Mouse (Mus musculus) ovary, adult 18-20 months (tissue): ENCODE results near the gene Rhpn2.

ENCODE experiments used
- DNase-seq: peaks from one replicate; pipeline ENCODE4 v3.0.0; 2022; ENCODE audit warnings: low spot score, mixed read lengths

The Rhpn2 gene

DNA sequence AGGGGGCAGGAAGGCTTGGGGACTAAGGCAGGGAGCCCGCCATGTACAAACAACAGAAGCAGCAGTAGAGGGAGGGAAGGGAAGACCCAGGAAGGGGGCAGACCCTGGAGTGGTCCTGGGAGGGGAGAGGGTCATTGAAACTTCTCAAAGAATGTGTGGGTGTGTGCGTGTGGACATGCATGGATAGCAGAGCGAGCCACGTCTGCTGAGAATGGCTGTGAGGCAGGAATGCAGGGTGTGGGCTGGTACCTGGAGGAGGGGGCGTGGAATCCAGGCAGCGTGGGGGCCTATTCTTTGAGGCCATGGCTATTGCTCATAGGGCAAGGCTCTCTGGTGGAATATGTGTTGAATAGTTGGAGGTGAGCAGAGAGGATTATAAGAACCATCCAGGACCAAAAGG is 54.7 kb downstream of the Rhpn2 start:
- no peak for DNase-seq

DNA sequence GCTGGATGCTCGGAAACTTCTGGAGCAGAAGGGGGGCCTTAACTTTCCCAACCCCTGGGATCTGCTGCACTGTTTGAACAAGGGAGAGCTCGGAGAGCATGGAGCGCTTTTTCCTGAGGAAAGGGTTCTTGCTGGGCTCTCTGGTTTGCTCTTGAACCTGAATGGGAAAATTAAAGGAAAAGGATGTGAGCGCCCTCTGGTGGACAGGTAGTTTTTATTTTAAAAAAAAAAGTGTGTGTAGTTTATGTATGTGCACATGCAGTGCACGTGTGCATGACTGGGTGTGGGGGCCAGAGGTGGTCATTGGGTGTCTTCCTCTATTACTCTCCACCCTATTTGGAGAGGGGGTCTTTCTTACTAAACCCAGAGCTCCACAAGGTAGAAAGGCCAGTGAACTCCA is 59.0 kb downstream of the Rhpn2 start:
- DNase-seq = no peak

DNA sequence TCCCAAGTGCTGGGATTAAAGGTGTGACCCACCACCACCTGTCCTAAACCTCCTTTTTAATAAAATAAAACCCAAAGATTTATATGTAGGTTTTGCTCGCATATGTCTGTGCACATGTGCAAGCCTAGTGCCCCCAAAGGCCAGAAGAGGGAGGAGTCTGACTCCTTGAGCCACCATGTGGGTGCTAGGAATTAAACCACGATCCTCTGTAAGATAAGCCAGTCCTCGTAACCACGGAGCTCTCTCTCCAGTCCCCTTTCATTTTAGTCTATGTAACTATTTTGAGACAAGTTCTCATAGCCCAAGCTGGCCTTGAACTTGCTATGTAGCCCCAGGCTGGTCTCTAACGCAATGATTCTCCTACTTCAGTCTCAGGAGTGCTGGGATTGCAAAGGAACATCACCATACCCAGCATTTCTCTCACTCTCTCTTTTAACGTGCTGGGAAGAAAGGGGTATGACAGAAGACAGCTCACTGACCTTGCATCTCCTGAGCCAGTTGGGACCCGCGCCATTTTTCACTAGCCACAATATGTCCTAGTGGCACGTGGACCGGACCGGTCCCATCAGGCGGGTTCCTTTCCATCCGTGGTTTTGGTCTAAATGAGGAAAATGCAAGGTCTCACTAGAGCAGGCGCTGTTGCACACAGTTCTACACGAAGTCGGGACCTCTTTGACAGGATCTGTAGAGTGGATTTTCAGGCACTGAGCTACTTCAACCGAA is 61.9 kb downstream of the Rhpn2 start:
- DNase-seq = no peak

DNA sequence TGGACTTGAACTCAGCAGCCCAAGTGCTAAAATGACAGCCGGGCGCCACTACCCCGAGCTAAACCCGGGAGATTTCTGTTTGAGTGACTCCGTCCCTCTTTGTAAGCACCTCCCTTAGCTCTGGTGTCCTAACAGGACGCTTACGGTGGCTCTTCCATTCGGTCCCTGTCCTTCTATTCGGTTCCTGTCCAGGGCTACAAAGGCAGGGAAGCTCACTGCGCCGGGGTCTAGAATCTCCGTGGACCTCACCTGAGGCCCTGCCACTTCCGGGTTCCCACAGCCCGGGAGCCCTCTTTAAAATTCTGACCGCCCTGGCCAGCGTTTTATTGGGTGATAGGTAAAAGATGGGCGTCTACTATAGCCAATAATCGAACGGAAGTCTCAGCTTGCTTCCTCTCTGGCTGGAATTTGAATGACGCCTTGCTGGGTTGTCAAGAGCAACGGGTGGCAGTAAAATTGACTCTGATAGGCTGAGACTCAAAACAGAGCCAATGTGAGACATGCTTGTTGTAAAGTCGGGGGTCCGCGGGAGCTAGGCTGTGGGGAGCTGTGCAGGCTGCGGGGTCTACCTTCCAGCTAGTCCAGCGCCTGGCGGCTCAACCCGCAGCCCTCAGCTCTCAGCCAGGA is 62.7 kb downstream of the Rhpn2 start, which contains the start of the genes Faap24 and Cep89:
Gene Faap24 (minus strand): TSS at position 295 of the 627 bp plus-strand sequence.
Gene Cep89 (plus strand): TSS at position 494 of the 627 bp plus-strand sequence.
- peak; percentile 92 for DNase-seq

DNA sequence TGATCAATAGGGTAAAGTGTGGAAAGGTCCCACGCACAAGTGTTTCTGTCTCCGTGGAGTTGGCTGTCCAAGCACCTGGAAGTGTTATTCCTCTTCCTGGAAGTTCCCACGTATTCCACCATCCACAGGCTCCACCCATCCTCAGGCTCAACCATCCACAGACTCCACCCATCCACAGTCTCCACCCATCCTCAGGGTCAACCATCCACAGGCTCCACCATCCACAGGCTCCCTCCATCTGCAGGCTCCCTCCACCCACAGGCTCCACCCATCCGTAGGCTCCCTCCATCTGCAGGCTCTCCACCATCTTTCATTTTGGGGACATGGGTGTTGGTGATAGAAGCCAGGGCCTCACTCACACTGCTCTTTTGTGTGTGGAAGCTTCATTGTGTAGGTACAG is 67.2 kb downstream of the Rhpn2 start:
- DNase-seq = no peak

DNA sequence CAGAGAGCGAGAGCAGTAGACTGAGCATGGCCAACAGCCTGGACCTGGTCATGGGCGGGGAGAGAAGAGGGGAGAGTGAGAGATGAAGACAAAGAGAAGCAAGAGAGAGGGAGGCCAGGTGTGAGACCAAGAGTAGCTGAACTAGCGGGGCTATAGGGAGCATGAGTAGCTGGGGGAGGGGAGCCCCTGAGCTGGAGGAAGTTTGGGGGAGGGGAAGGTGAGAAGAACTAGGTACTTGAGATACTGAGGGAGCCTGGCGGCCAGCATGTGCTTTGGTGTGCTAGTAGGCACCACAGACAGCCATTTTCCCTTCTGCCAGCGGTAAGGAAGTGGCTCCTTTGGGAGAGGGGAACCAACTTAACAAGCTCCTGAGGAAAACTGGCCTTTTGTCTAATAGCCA is 81.3 kb downstream of the Rhpn2 start:
- DNase-seq = no peak

DNA sequence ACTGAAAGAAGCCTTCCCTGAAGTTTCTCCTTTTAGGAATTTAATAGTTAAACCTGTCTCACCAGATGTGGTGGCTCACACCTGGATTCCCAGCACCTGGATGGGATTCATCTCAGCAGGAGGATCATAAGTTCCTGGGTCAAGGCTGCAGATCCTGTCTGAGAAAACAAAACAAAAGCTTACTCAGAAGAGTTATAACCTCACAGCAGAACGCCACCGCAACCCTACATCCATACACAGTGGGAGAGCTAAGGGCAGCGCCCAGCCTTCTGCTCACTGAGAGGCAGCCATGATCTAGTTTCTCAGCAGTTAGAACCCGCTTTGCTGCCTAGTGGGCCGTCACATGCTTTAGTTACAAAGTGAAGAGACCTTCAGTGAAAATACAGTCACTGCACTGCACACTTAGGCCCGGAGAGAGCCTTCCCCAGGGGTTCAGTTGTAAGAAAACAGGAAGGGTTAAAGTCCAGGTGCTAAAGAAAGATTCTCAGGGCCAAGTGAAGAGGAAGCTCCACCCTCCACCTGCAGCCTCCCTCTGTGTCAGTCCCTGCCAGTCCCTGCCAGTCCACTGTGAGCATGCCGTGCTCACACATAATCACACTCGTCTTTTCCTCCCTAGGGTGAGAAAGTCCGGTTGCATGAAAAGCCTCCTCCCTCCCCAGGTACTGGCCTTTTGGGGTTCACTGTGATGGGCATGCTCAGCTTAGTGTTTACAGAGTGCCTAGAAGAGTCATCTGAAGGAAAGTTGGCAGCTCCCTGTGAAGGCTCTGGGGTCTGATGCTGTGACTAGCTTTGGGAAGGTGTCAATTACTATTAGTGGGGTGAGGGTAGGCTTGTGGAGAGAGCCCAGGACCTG is 82.1 kb downstream of the Rhpn2 start:
- no peak for DNase-seq

DNA sequence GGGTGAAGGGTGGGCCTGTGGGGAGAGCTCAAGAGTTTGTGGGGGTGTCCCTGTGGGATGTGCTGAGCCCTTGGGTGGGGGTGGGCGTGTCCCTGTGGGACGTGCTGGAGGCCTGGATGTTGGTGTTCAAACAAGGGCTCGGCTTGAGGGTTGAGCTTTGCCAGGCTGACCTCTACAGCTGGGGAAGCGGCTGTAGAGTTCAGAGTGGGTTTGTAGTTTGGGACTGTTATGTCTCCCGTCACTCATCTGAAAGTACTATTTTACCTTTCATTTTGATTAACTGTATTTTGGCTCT is 82.6 kb downstream of the Rhpn2 start:
- DNase-seq = no peak

DNA sequence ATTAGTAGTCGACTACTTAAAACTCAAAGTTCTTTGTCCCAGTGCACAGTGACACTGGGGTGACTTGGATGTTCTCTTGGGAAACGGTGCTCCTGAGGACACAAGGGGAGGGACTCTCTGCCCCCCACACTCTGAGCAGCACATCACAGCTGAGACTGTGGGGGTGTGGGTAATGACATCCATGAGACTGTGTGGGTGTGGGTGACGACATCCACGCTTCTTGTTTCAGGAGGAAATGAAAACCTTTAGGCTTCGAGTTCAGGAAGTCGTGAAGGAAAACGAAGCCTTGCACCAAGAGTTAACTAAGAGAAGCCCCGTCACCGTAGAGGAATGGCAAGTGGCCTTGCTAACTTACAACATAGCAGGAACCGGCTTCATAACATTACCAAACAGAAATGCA is 89.1 kb downstream of the Rhpn2 start:
- DNase-seq = no peak

DNA sequence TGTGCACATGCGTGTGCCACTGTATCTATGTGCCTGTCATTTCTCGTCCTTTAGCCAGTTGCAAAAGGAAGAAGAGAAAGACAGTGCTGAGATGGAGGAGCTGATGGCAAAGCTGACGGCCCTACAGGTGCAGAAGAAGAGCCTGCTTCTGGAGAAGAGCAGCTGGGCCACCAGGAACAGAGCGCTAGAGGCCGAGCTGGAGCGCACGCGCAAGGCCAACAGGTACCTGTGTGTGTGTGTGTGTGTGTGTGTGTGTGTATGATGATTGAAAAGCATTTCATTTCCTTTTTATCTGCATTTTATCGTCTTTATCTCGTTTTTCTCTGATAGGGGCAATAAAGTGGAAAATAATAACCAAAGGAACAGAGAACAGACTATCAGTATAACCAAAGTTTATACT is 94.2 kb downstream of the Rhpn2 start:
- no peak for DNase-seq

DNA sequence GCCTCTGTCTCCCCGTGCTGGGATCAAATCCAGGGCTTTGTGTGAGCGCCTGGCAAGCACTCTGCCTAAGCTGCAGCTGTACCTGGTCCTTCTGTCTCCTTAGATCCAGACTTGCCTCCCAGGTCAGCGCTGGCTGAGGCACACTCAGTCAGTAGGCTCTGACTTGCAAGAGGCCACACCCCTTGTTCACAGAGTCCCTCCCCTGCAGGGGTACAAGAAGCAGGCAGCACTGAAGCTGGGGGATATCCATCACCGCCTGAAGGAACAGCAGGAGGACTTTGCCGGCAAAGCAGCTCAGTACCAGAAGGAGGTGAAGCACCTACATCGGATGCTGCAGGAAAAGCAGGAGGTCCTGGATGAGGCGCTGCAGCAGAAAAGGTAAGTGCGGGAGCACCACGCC is 101.3 kb downstream of the Rhpn2 start:
- DNase-seq = no peak
